Comparison of ENCODE assay signal across 11 mouse cellular contexts in the genomic region with DNA sequence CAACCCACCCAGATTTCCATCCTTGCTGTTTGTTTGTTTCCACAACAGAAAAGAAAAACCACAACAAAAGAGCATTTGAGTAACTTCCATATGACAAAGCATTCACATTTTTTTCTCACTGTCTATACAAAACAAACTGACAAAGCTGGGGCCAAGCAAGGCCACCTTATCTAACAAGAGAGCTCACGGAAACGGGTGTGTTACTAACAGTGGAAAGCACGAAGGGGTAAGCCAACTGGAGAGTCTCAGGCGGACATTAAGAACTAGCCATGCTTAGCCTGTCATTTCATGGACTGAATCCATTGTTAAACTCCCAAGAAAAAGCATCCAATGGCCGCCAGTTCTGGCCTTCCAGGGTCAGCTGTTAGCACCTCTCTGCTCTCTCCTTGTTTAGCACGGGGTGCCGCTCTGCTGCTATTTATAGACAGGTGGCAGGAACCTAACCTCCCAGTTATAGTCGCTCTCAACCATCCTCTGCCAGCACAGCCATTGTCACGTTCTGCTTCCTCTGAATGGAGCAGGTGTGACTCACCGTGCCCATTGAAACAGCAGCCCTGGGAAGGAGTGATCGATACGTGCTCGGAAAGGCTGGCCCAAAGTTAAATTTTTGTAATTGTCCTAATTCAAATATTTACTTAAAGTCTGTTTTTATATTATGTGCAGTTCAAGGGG. TPM values are rescaled to one million over a fixed set of nuclear protein-coding genes. Genes with fewer than 3 reads are reported as not detected.
A peak's percentile ranks its signal among the peaks of the same experiment; 100 is the strongest.
DNase-seq lines count a peak whose midpoint lies in the region; ATAC-seq and TF ChIP-seq lines count a peak whose summit lies in the region.
"Had no signal": no experiment of that assay in that cellular context is flagged by ENCODE, and none has a peak within 500 bp of the region (broad histone marks: within the 10 kb centered on the region; RNA-seq: fewer than 3 reads in every experiment).

No protein-coding gene starts in this region.

- peak; percentile 75 for DNase-seq in midbrain, embryonic 11.5 days (ENCODE audit: low spot score, missing footprints)
- DNase-seq in heart, embryonic 10.5 days (ENCODE audit: low spot score), result peak; percentile 81
- DNase-seq in kidney, postnatal 10 days, result peak; percentile 15
- no peak for DNase-seq in left cerebral cortex, postnatal 36 days (ENCODE audit: low spot score in 2 of 2)
- DNase-seq in left cerebral cortex, adult 8-10 months (ENCODE audit: low spot score in 2 of 2), result no peak
- no peak for DNase-seq in thymus, adult 2 months

- no peaks in the 10 kb centered on the region for H3K36me3 ChIP-seq in midbrain, embryonic 11.5 days (ENCODE audit: control insufficient read depth, insufficient read depth, low read length)
- H3K36me3 ChIP-seq in midbrain, embryonic 13.5 days, result no peaks in the 10 kb centered on the region
- H3K36me3 ChIP-seq in heart, embryonic 10.5 days, result no peaks in the 10 kb centered on the region
- no peaks in the 10 kb centered on the region for H3K36me3 ChIP-seq in thymus, adult 2 months (ENCODE audit: control insufficient read depth, insufficient read depth, low read length)
- H3K36me3 ChIP-seq: G1E had no signal

- 67% methylated on average over 13 of the region's 13 CpGs for WGBS in midbrain, embryonic 11.5 days
- WGBS in midbrain, embryonic 13.5 days, result 52% methylated on average over 13 of the region's 13 CpGs
- 24% methylated on average over 13 of the region's 13 CpGs for WGBS in heart, embryonic 10.5 days
- WGBS in thymus, adult 2 months, result 53% methylated on average over 13 of the region's 13 CpGs

- intact Hi-C loops in left cerebral cortex, postnatal 36 days (cut with DNase I), result no loop called here

- no peak for ATAC-seq in midbrain, embryonic 11.5 days (ENCODE audit: low FRiP score)
- ATAC-seq in midbrain, embryonic 13.5 days, result no peak
- ATAC-seq in megakaryocyte-erythroid progenitor cell, adult 5-6 weeks (replicated peaks; ENCODE audit: low FRiP score, low TSS enrichment, poor library complexity, severe bottlenecking), result peak; percentile 74

- H3K9ac ChIP-seq in midbrain, embryonic 11.5 days (ENCODE audit: low read length), result no peak overlapping the region
- no peak overlapping the region for H3K9ac ChIP-seq in midbrain, embryonic 13.5 days (replicated peaks)

- no peak overlapping the region for H3K27ac ChIP-seq in midbrain, embryonic 11.5 days (ENCODE audit: low read depth, low read length)
- no peak overlapping the region for H3K27ac ChIP-seq in midbrain, embryonic 13.5 days
- H3K27ac ChIP-seq in heart, embryonic 10.5 days, result peak overlapping the region; percentile 84
- H3K27ac ChIP-seq in thymus, adult 2 months (ENCODE audit: control insufficient read depth, insufficient read depth, low read length), result no peak overlapping the region

- no peak for TF ChIP-seq CTCF in thymus, adult 2 months (IDR thresholded peaks at IDR 0.05; ENCODE audit: borderline replicate concordance, control insufficient read depth, extremely low read depth, insufficient read depth, low read length, poor library complexity)

- no peaks in the 10 kb centered on the region for H3K4me1 ChIP-seq in midbrain, embryonic 11.5 days (ENCODE audit: control insufficient read depth, insufficient read depth, low read length)
- H3K4me1 ChIP-seq in midbrain, embryonic 13.5 days (replicated peaks), result no peaks in the 10 kb centered on the region
- peaks cover 26% of the 10 kb centered on the region for H3K4me1 ChIP-seq in heart, embryonic 10.5 days
- H3K4me1 ChIP-seq in thymus, adult 2 months (replicated peaks; ENCODE audit: control insufficient read depth, insufficient read depth, low read length), result no peaks in the 10 kb centered on the region

- H3K4me2 ChIP-seq in midbrain, embryonic 11.5 days, result no peak overlapping the region
- H3K4me2 ChIP-seq in midbrain, embryonic 13.5 days (replicated peaks), result no peak overlapping the region

- TF ChIP-seq POLR2A in thymus, adult 2 months (IDR thresholded peaks at IDR 0.05; ENCODE audit: control insufficient read depth, extremely low read depth, insufficient read depth, low read length, poor library complexity), result no peak

- no peak overlapping the region for H3K4me3 ChIP-seq in midbrain, embryonic 11.5 days (ENCODE audit: low read depth, low read length)
- no peak overlapping the region for H3K4me3 ChIP-seq in midbrain, embryonic 13.5 days (replicated peaks)
- no peak overlapping the region; the same call in 1 of the 2 replicates for H3K4me3 ChIP-seq in heart, embryonic 10.5 days
- H3K4me3 ChIP-seq in thymus, adult 2 months (ENCODE audit: control insufficient read depth, insufficient read depth, low read length), result no peak overlapping the region

- H3K27me3 ChIP-seq in midbrain, embryonic 11.5 days (ENCODE audit: control insufficient read depth, insufficient read depth, low read length), result no peaks in the 10 kb centered on the region
- H3K27me3 ChIP-seq in midbrain, embryonic 13.5 days, result no peaks in the 10 kb centered on the region
- H3K27me3 ChIP-seq in heart, embryonic 10.5 days (ENCODE audit: insufficient read depth, poor library complexity, severe bottlenecking), result no peaks in the 10 kb centered on the region
- H3K27me3 ChIP-seq in thymus, adult 2 months (ENCODE audit: control insufficient read depth, insufficient read depth, low read length), result no peaks in the 10 kb centered on the region

- no peaks in the 10 kb centered on the region for H3K9me3 ChIP-seq in midbrain, embryonic 11.5 days (ENCODE audit: control insufficient read depth, low read length)
- H3K9me3 ChIP-seq in midbrain, embryonic 13.5 days, result no peaks in the 10 kb centered on the region
- no peaks in the 10 kb centered on the region for H3K9me3 ChIP-seq in heart, embryonic 10.5 days
- H3K9me3 ChIP-seq: G1E had no signal

RNA-seq across cellular contexts. Expression of gene Tmem212, which starts 8.6 kb away (rescaled TPM):
- polyA plus RNA-seq in midbrain, embryonic 11.5 days (2014; fragmentation: Nextera tagmentation; extraction: Ambion mirVana), result not detected in 2 replicates
- not detected in 2 replicates for polyA plus RNA-seq in midbrain, embryonic 13.5 days (2015; fragmentation: Nextera tagmentation; extraction: Ambion mirVana)
- polyA plus RNA-seq in heart, embryonic 10.5 days (2016; fragmentation: Nextera tagmentation; extraction: Ambion mirVana), result not detected in 2 replicates
- not detected in 2 replicates for total RNA-seq in megakaryocyte-erythroid progenitor cell, adult 5-6 weeks (2014; fragmentation: Nextera tagmentation)
- not detected in 2 replicates for total RNA-seq in megakaryocyte-erythroid progenitor cell, adult 5-6 weeks (2017)
- under 1 TPM in 1 of 2 experiments, not detected in 1; 0.79 TPM for total RNA-seq in left cerebral cortex, postnatal 36 days (2021)
- total RNA-seq in left cerebral cortex, adult 8-10 months (2022), result 1 to 10 TPM in 3 of 4 experiments, not detected in 1; 1.5 to 2.6 (median 2.4) TPM
- 1.5 and 1.8 TPM in 2 replicates for polyA plus RNA-seq in thymus, adult 2 months (2012; rRNA removed)
- total RNA-seq: G1E had no signal
- polyA plus RNA-seq: G1E; large intestine, adult 2 months; spleen, adult 2 months had no signal

RNA-seq across cellular contexts. Expression of gene Pld1, which starts 33.7 kb away (rescaled TPM):
- 4.5 and 5.2 TPM in 2 replicates for polyA plus RNA-seq in midbrain, embryonic 11.5 days (2014; fragmentation: Nextera tagmentation; extraction: Ambion mirVana)
- 3.4 and 3.5 TPM in 2 replicates for polyA plus RNA-seq in midbrain, embryonic 13.5 days (2015; fragmentation: Nextera tagmentation; extraction: Ambion mirVana)
- 5.7 TPM in 2 replicates for polyA plus RNA-seq in heart, embryonic 10.5 days (2016; fragmentation: Nextera tagmentation; extraction: Ambion mirVana)
- total RNA-seq in megakaryocyte-erythroid progenitor cell, adult 5-6 weeks (2014; fragmentation: Nextera tagmentation), result 0.76 and 1.4 TPM in 2 replicates
- total RNA-seq in megakaryocyte-erythroid progenitor cell, adult 5-6 weeks (2017), result 0.99 and 1.2 TPM in 2 replicates
- total RNA-seq in left cerebral cortex, postnatal 36 days (2021), result 10 to 100 TPM in 1 of 2 experiments, 1 to 10 TPM in 1; 6.9 to 13.7 TPM
- total RNA-seq in left cerebral cortex, adult 8-10 months (2022), result 10 to 100 TPM in 1 of 4 experiments, 1 to 10 TPM in 3; 7.5 to 12.2 (median 8.6) TPM
- 2.4 and 3.2 TPM in 2 replicates for polyA plus RNA-seq in thymus, adult 2 months (2012; rRNA removed)
- polyA plus RNA-seq: G1E had no signal

Comparison
In these comparisons a context has a peak if more than half of its experiments do, and no peak if none do; other contexts are left out.
1. DNase-seq: peak in midbrain, embryonic 11.5 days (single experiment), heart, embryonic 10.5 days (single experiment) and kidney, postnatal 10 days (single experiment); none in left cerebral cortex, postnatal 36 days (0 of 2), left cerebral cortex, adult 8-10 months (0 of 2) and thymus, adult 2 months (single experiment).